Mouse (Mus musculus) heart, postnatal 0 days (tissue): Measurements from ENCODE around the gene Acot7. TPM values are rescaled to one million over a fixed set of nuclear protein-coding genes. Genes with fewer than 3 reads are reported as not detected.
"Not testable (repeated sequence)": the region's sequence is repeated elsewhere in the genome, so short reads cannot be mapped to it uniquely, and the experiment has no call there.

Experiments used
- ATAC-seq: fragments of 200-750 bp; cut with Nextera tagmentation; 2 replicates; pipeline ENCODE4 v1.8.0; 2017; ENCODE audit warnings: low read depth, moderate number of reproducible peaks, moderate library complexity; ENCODE audit not compliant: insufficient read depth
- DNase-seq: peaks from one replicate; pipeline ENCODE4 v3.0.0-alpha.2; 2016; ENCODE audit warnings: low spot score
- H3K27ac ChIP-seq: fragments of 300-500 bp; sonication (generic); 2 replicates; pipeline ENCODE4 v1.5.1; 2014; ENCODE audit warnings: low read depth, mild to moderate bottlenecking
- H3K27me3 ChIP-seq: fragments of 300-500 bp; sonication (generic); 2 replicates; pipeline ENCODE4 v1.6.1; 2014; ENCODE audit warnings: low read length, mixed read lengths; ENCODE audit not compliant: control insufficient read depth, insufficient read depth
- H3K36me3 ChIP-seq: fragments of 300-500 bp; sonication (generic); replicated peaks from 2 replicates; pipeline ENCODE4 v1.6.1; 2014; ENCODE audit warnings: low read length, mixed read lengths; ENCODE audit not compliant: control insufficient read depth, insufficient read depth
- H3K4me1 ChIP-seq: fragments of 300-500 bp; sonication (generic); 2 replicates; pipeline ENCODE4 v1.6.1; 2014; ENCODE audit warnings: antibody characterized with exemption; ENCODE audit not compliant: control insufficient read depth, insufficient read depth
- H3K4me2 ChIP-seq: fragments of 300-500 bp; sonication (generic); 2 replicates; pipeline ENCODE4 v1.6.1; 2014; ENCODE audit warnings: low read depth, mild to moderate bottlenecking, low read length, moderate library complexity
- H3K4me3 ChIP-seq: fragments of 300-500 bp; sonication (generic); 2 replicates; pipeline ENCODE4 v1.5.1; 2014; ENCODE audit warnings: low read depth, low read length
- H3K9ac ChIP-seq: fragments of 300-500 bp; sonication (generic); replicated peaks from 2 replicates; pipeline ENCODE4 v1.6.1; 2014; ENCODE audit warnings: low read depth, low read length, mixed read lengths
- H3K9me3 ChIP-seq: fragments of 300-500 bp; sonication (generic); replicated peaks from 2 replicates; pipeline ENCODE4 v1.6.1; 2016; ENCODE audit warnings: low read length; ENCODE audit not compliant: control insufficient read depth
- CTCF ChIP-seq: IDR thresholded peaks from 2 replicates; pipeline ENCODE4 v1.5.1; 2016; ENCODE audit warnings: antibody characterized with exemption, control low read depth, low read depth
- EP300 ChIP-seq: IDR thresholded peaks from 2 replicates; pipeline ENCODE4 v1.6.1; 2016; ENCODE audit warnings: antibody characterized with exemption, low read depth
- WGBS: fragments of 180-500 bp; shearing (Covaris S2); extraction: QIAGEN DNeasy Blood & Tissue Kit; methylation state at CpG from one replicate; pipeline ENCODE4 v1.1.7; 2014; 5-methylcytosine and 5-hydroxymethylcytosine counted together
- polyA plus RNA-seq: library from polyadenylated mRNA; unstranded; fragments of >200 nt; fragmentation: Nextera tagmentation; extraction: Ambion mirVana; gene quantifications from 2 replicates; pipeline ENCODE4 v1.2.1, GENCODE M21; 2015
- total RNA-seq: library from RNA; depleted of rRNA; stranded (reverse); fragments of >200 nt; gene quantifications from 2 replicates; pipeline ENCODE4 v1.2.3, GENCODE M21; 2014; ENCODE audit warnings: low replicate concordance

Gene Acot7
- total and polyA plus RNA-seq, 2 experiments from 2014 or later = 39.5 to 68.8 TPM

GRCm38 (mm10) chr4:152227749-152228527 lies 50.0 kb downstream of the Acot7 start:
- Histone ChIP-seq H3K36me3 (peaks cover 6% of the 10 kb centered on the region), H3K4me1 (no peaks in the 10 kb centered on the region), H3K9me3 (no peaks in the 10 kb centered on the region), H3K9ac (no peak overlapping the region), H3K27ac (no peak overlapping the region), H3K4me3 (no peak overlapping the region), H3K27me3 (no peaks in the 10 kb centered on the region), H3K4me2 (no peak overlapping the region)
- no peak for TF ChIP-seq EP300
- no peak for TF ChIP-seq CTCF
- ATAC-seq (no peak), DNase-seq (no peak)
- WGBS = 82% methylated on average over 12 of the region's 12 CpGs

GRCm38 (mm10) chr4:152230331-152230730 lies 52.4 kb downstream of the Acot7 start:
- H3K27me3 ChIP-seq, H3K4me1 ChIP-seq, H3K9ac ChIP-seq, H3K27ac ChIP-seq, H3K36me3 ChIP-seq, DNase-seq, H3K9me3 ChIP-seq, H3K4me3 ChIP-seq, ATAC-seq, H3K4me2 ChIP-seq: not testable (repeated sequence)
- WGBS = 65% methylated on average over 4 of the region's 4 CpGs

- Histone ChIP-seq H3K27ac (no peak overlapping the region), H3K4me1 (no peaks in the 10 kb centered on the region), H3K4me3 (no peak overlapping the region), H3K36me3 (peaks cover 14% of the 10 kb centered on the region; the same call in 1 of the 2 replicates), H3K4me2 (no peak overlapping the region), H3K9ac (no peak overlapping the region), H3K27me3 (no peaks in the 10 kb centered on the region), H3K9me3 (no peaks in the 10 kb centered on the region)
- no peak for ATAC-seq
- no peak for DNase-seq
- TF ChIP-seq CTCF (no peak), EP300 (no peak)
- 84% methylated on average over 7 of the region's 7 CpGs for WGBS
Measured at GRCm38 (mm10) chr4:152231326-152231725, 53.4 kb downstream of the Acot7 start.

- peaks cover 20% of the 10 kb centered on the region for H3K36me3 ChIP-seq
- TF ChIP-seq CTCF (no peak), EP300 (no peak)
Measured at GRCm38 (mm10) chr4:152232411-152232903, 54.5 kb downstream of the Acot7 start.

GRCm38 (mm10) chr4:152239974-152240373 lies 62.0 kb downstream of the Acot7 start:
- H3K4me3 ChIP-seq = no peak overlapping the region
- peaks cover 34% of the 10 kb centered on the region for H3K36me3 ChIP-seq
- ATAC-seq (no peak), DNase-seq (no peak)
- no peaks in the 10 kb centered on the region for H3K9me3 ChIP-seq
- no peaks in the 10 kb centered on the region for H3K27me3 ChIP-seq
- H3K4me1 ChIP-seq = peaks cover 21% of the 10 kb centered on the region
- 54% methylated on average over 4 of the region's 4 CpGs for WGBS
- H3K27ac ChIP-seq = no peak overlapping the region
- H3K4me2 ChIP-seq = no peak overlapping the region
- H3K9ac ChIP-seq = no peak overlapping the region
- TF ChIP-seq CTCF = no peak
- TF ChIP-seq EP300 = no peak

More at GRCm38 (mm10) chr4:152232411-152232903, 54.5 kb downstream of the Acot7 start:
- 85% methylated on average over 4 of the region's 4 CpGs for WGBS
- Histone ChIP-seq H3K4me2 (no peak overlapping the region), H3K27me3 (no peaks in the 10 kb centered on the region), H3K27ac (no peak overlapping the region), H3K9me3 (no peaks in the 10 kb centered on the region), H3K4me3 (no peak overlapping the region), H3K9ac (no peak overlapping the region), H3K4me1 (no peaks in the 10 kb centered on the region)
- DNase-seq (no peak), ATAC-seq (no peak)
